Mouse (Mus musculus) thymus, adult 18-20 months (tissue): ENCODE results near the gene Zfp618.

Source experiments
- DNase-seq, 2 experiments: peaks; one replicate each; pipeline ENCODE4 v3.0.0; 2022; ENCODE audit warnings: mixed read lengths in 2 of 2

The Zfp618 gene

GRCm38 (mm10) chr4:62999916-63000315, 34.5 kb downstream of the Zfp618 start:
- no peak for DNase-seq

- DNase-seq = no peak
These were observed 35.1 kb downstream of the Zfp618 start for GRCm38 (mm10) chr4:63000316-63001055.

GRCm38 (mm10) chr4:63002386-63002785, 37.0 kb downstream of the Zfp618 start:
- DNase-seq = no peak

GRCm38 (mm10) chr4:63004519-63004918, 39.1 kb downstream of the Zfp618 start:
- DNase-seq = no peak

GRCm38 (mm10) chr4:63005446-63006185, 40.2 kb downstream of the Zfp618 start:
- no peak for DNase-seq

GRCm38 (mm10) chr4:63006198-63007155, 41.1 kb downstream of the Zfp618 start:
- DNase-seq = no peak

- no peak for DNase-seq
These were observed 42.8 kb downstream of the Zfp618 start for GRCm38 (mm10) chr4:63008206-63008605.

- no peak for DNase-seq
These were observed 43.4 kb downstream of the Zfp618 start for GRCm38 (mm10) chr4:63008822-63009221.

- DNase-seq = no peak
These were observed 44.4 kb downstream of the Zfp618 start for GRCm38 (mm10) chr4:63009821-63010220.

- no peak for DNase-seq
These were observed 44.9 kb downstream of the Zfp618 start for GRCm38 (mm10) chr4:63010226-63010625.

GRCm38 (mm10) chr4:63018616-63019015, 53.2 kb downstream of the Zfp618 start:
- DNase-seq = no peak

- no peak for DNase-seq
These were observed 54.1 kb downstream of the Zfp618 start for GRCm38 (mm10) chr4:63019428-63019858.

GRCm38 (mm10) chr4:63021034-63021700, 55.8 kb downstream of the Zfp618 start:
- no peak for DNase-seq

GRCm38 (mm10) chr4:63023465-63023864, 58.1 kb downstream of the Zfp618 start:
- no peak for DNase-seq

- no peak for DNase-seq
These were observed 58.7 kb downstream of the Zfp618 start for GRCm38 (mm10) chr4:63024098-63024497.

- DNase-seq = no peak
These were observed 59.4 kb downstream of the Zfp618 start for GRCm38 (mm10) chr4:63024734-63025256.

GRCm38 (mm10) chr4:63025306-63025705, 59.9 kb downstream of the Zfp618 start:
- DNase-seq = no peak

GRCm38 (mm10) chr4:63026286-63026685, 60.9 kb downstream of the Zfp618 start:
- DNase-seq = no peak

GRCm38 (mm10) chr4:63027451-63027850, 62.1 kb downstream of the Zfp618 start:
- no peak for DNase-seq

GRCm38 (mm10) chr4:63030157-63030556, 64.8 kb downstream of the Zfp618 start:
- no peak for DNase-seq

GRCm38 (mm10) chr4:63031240-63031639, 65.9 kb downstream of the Zfp618 start:
- no peak for DNase-seq

- no peak for DNase-seq
These were observed 67.2 kb downstream of the Zfp618 start for GRCm38 (mm10) chr4:63032581-63033006.
